Mouse (Mus musculus) ovary, adult 10 weeks (tissue): Measurements from ENCODE around the gene Anxa2. TPM values are rescaled to one million over a fixed set of nuclear protein-coding genes. Genes with fewer than 3 reads are reported as not detected.

Experiments
- polyA plus RNA-seq: library from polyadenylated mRNA; stranded (reverse); fragments of 350-450 nt; fragmentation: Illumina TruSeq; extraction: RNeasy Lipid Tissue Mini Kit (QIAGEN cat#74804); gene quantifications from one replicate; pipeline ENCODE4 v1.2.3, GENCODE M21; 2014

The Anxa2 gene
- polyA plus RNA-seq = 63.7 TPM

DNA sequence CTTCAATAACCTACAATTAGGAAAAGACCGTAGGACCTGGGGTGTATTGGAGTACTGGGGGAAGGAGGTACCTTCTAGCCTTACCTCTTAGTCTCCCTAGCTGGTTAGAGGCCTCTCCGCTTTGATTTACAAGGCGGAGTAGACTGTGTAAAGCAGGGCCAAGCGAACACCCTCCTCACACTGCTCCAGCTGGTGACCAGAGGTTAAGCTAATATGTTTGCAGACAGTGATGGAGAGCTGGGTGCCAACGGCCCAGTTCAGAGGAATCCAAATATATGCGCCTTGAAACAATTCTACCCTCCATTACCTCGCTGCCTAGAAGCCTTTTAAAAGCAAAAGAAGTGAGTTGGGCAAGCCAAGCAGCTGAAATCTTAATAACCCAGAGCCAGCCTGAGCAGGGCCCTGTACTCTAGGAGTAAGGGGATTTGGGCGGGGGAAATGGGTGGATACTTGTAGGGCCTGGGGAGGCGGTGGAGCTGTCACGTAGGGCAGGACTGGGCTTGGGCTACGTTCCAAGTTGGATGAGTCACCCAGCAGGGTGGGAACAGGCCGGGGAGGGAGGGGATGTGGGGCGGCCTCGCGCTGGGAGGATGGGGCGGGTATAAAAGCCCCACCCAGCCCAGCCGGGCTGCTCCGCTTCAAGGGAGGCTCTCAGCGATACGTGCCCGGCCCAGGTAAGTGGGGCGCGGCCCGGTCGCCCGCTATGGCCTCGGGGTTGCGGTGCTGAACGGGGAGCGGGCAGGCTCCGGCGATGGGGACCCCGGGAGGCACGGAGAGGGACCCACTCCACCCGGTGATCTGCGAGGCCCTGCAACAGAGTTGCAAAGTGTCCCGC lies at the start of gene Anxa2:
TSS of gene Anxa2 (plus strand) at position 555 of the 835 bp plus-strand sequence.

Other genes with a start within 250 kb of the Anxa2 start
- 54.4 TPM for gene Ice2, start 55.7 kb upstream of the Anxa2 start, polyA plus RNA-seq